Mouse (Mus musculus): Measurements from ENCODE around the gene Wdr5b.

DNA sequence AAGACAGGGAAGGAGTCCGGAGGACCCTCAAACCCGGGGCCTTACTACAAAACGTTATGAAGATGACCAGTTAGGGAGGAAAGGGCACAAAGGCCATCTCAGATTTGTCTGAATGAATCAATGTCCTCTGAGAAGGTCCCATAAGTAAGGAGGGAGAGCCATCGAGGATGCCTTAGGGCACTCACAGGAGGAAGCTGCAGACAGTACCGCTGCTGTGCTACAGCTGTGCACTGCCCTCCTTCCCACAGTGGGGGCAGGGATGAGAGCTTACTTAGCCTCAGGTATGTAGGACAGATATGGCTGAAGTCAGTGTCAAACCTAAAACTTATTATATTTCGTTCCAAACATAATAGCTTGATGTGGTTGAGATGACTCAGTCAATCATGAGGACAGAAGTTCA, 10.5 kb downstream of the Wdr5b start:
- TF ChIP-seq GATA1 (IDR thresholded peaks at IDR 0.05; ENCODE audit: low read length): no peak
- TF ChIP-seq TAL1 (IDR thresholded peaks at IDR 0.05; ENCODE audit: low read length): no peak

All from erythroblast, embryonic 14.5 days (primary cell).